Mouse (Mus musculus): Measurements from ENCODE around the gene Zfp961. TPM values are rescaled to one million over a fixed set of nuclear protein-coding genes. Genes with fewer than 3 reads are reported as not detected.

Gene Zfp961
- polyA plus RNA-seq, 1 experiment from 2014 or later, result 24.4 TPM

GRCm38 (mm10) chr8:71966411-71966810 lies 15.6 kb downstream of the Zfp961 start:
- Histone ChIP-seq H3K36me3 (peaks cover 59% of the 10 kb centered on the region), H3K4me2 (replicated peaks) (no peak overlapping the region), H3K27me3 (no peaks in the 10 kb centered on the region), H3K9ac (no peak overlapping the region), H3K4me3 (no peak overlapping the region), H3K4me1 (no peaks in the 10 kb centered on the region), H3K9me3 (no peaks in the 10 kb centered on the region), H3K27ac (no peak overlapping the region)
- no peak for ATAC-seq (ENCODE audit: insufficient number of reproducible peaks, insufficient read depth, low FRiP score, low TSS enrichment)

DNA sequence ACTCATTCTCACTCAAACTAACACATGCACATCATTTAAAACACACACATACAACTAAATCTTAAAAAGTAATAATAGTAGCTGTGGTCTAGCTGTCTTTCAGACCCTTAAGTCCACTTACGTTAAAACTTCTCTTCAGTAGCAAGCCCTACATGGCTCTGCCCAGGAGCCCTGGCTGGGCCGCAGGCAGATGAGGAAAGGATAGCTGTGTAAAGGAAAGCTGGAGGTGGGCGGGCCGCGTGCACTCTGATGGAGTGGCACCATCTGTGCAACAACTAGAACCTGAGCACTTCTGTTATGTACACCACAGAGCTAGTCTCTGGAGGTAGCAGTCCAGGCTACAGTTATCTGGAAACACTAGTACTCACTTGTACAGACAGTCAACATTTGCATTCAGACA lies 16.4 kb downstream of the Zfp961 start:
- WGBS, result 98% methylated on average over 5 of the region's 5 CpGs
- no peak overlapping the region for H3K4me2 ChIP-seq (replicated peaks)
- no peaks in the 10 kb centered on the region for H3K27me3 ChIP-seq
- no peak overlapping the region for H3K27ac ChIP-seq
- no peak overlapping the region for H3K4me3 ChIP-seq
- H3K4me1 ChIP-seq, result no peaks in the 10 kb centered on the region
- peaks cover 54% of the 10 kb centered on the region for H3K36me3 ChIP-seq
- ATAC-seq (ENCODE audit: insufficient number of reproducible peaks, insufficient read depth, low FRiP score, low TSS enrichment), result no peak
- H3K9me3 ChIP-seq, result no peaks in the 10 kb centered on the region
- H3K9ac ChIP-seq, result no peak overlapping the region

GRCm38 (mm10) chr8:71968100-71968499 lies 17.3 kb downstream of the Zfp961 start:
- H3K36me3 ChIP-seq, result peaks cover 54% of the 10 kb centered on the region
- no peak for ATAC-seq (ENCODE audit: insufficient number of reproducible peaks, insufficient read depth, low FRiP score, low TSS enrichment)
- H3K4me3 ChIP-seq, result no peak overlapping the region

GRCm38 (mm10) chr8:71968636-71969035 lies 17.8 kb downstream of the Zfp961 start:
- Histone ChIP-seq H3K4me2 (replicated peaks) (no peak overlapping the region), H3K4me3 (no peak overlapping the region), H3K9me3 (no peaks in the 10 kb centered on the region), H3K4me1 (no peaks in the 10 kb centered on the region), H3K9ac (no peak overlapping the region), H3K27me3 (no peaks in the 10 kb centered on the region), H3K27ac (no peak overlapping the region), H3K36me3 (peaks cover 54% of the 10 kb centered on the region)
- WGBS, result 88% methylated on average over 6 of the region's 6 CpGs
- ATAC-seq (ENCODE audit: insufficient number of reproducible peaks, insufficient read depth, low FRiP score, low TSS enrichment), result no peak

More at GRCm38 (mm10) chr8:71968100-71968499, 17.3 kb downstream of the Zfp961 start:
- no peak overlapping the region for H3K27ac ChIP-seq
- no peaks in the 10 kb centered on the region for H3K27me3 ChIP-seq
- H3K4me1 ChIP-seq, result no peaks in the 10 kb centered on the region
- H3K9ac ChIP-seq, result no peak overlapping the region
- 86% methylated on average over 6 of the region's 6 CpGs for WGBS
- no peaks in the 10 kb centered on the region for H3K9me3 ChIP-seq
- H3K4me2 ChIP-seq (replicated peaks), result no peak overlapping the region

DNA sequence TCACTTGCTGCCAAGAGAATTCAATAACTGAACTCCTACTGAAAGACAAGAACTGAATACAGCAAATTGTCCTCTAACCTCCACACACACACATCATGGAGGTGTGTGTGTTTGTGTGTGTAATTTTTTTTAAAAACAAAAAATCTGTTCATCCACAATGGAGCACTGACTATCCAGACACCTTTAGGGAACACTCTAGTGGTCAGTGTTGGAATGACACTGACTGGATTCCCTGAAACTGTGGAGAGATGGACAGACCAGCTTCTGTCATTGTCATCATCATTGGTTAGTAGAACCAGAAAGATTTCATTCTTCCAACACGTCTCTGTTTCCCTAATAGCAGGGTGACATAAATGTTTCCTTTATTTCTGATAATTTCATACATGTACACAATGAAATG lies 21.1 kb downstream of the Zfp961 start:
- no peak overlapping the region for H3K4me3 ChIP-seq
- H3K36me3 ChIP-seq, result peaks cover 27% of the 10 kb centered on the region

DNA sequence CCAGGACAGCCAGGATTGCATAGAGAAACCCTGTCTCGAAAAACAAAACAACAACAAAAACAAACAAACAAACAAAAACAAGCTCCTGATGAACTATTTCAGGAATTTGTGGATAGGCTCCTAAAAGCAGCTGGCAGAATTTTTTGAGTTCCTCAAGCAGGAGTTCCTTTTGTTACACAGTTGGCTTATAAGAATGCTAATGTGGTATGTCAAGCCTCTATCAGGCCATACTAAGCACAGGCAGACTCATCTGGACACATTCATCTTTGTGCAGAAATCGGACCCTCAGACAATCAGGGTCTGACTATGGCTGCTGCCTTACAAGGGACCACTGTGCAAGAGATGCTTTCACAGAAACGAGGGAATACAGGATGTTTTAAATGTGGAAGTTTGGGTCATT lies 23.4 kb downstream of the Zfp961 start:
- Histone ChIP-seq H3K4me2 (replicated peaks) (no peak overlapping the region), H3K4me3 (no peak overlapping the region), H3K9me3 (no peaks in the 10 kb centered on the region), H3K36me3 (peaks cover 5% of the 10 kb centered on the region; the same call in 1 of the 2 replicates), H3K27ac (no peak overlapping the region), H3K27me3 (no peaks in the 10 kb centered on the region), H3K4me1 (no peaks in the 10 kb centered on the region), H3K9ac (no peak overlapping the region)
- ATAC-seq (ENCODE audit: insufficient number of reproducible peaks, insufficient read depth, low FRiP score, low TSS enrichment), result no peak
- WGBS, result 77% methylated on average over 3 of the region's 3 CpGs

More for the DNA sequence above, 21.1 kb downstream of the Zfp961 start:
- Histone ChIP-seq H3K9ac (no peak overlapping the region), H3K4me2 (replicated peaks) (no peak overlapping the region), H3K4me1 (no peaks in the 10 kb centered on the region), H3K27me3 (no peaks in the 10 kb centered on the region), H3K27ac (no peak overlapping the region), H3K9me3 (no peaks in the 10 kb centered on the region)
- whole genome bisulfite sequencing, result 84% methylated on average over 1 of the region's 1 CpGs
- ATAC-seq (ENCODE audit: insufficient number of reproducible peaks, insufficient read depth, low FRiP score, low TSS enrichment), result no peak

DNA sequence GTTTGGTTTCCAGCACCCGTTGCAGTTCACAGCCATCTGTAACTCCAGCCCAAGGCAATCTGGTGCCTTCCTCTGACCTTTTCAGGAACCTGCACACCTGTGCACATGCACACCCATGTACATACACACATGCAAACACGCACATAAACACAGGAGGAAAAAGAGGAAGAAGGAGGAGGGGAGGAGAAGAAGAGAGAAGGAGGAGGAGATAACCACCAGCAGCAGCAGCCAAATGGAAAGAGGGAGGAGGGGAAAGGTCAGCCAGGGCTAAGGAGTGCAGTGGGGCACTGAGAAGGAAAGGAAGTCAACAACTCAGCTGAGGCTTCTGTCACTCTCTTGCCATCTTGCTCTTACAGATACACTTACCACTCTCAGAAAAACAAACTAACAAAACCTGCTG lies 30.2 kb downstream of the Zfp961 start:
- 66% methylated on average over 2 of the region's 2 CpGs for WGBS
- Histone ChIP-seq H3K4me2 (replicated peaks) (no peak overlapping the region), H3K9me3 (no peaks in the 10 kb centered on the region), H3K9ac (no peak overlapping the region), H3K36me3 (no peaks in the 10 kb centered on the region), H3K27ac (no peak overlapping the region), H3K4me1 (no peaks in the 10 kb centered on the region), H3K4me3 (no peak overlapping the region), H3K27me3 (no peaks in the 10 kb centered on the region)
- no peak for ATAC-seq (ENCODE audit: insufficient number of reproducible peaks, insufficient read depth, low FRiP score, low TSS enrichment)

DNA sequence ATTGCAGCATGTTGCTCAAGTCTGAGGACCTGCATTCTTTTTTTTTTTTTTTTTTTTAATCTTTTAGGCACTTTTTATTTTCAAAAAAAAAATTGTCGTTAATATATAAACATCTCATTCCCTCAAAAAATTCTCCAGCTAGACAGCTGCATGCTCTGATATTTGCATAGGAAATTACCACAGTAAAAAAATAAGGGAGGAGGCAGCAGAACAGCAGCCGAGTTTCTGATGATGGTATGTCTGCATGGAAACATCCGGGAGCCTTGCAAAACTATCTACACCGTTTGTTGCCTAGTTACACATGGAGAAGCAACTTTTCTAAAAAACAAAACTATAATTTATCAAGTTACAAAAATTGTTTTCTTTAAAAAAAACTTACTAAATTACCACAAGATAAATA lies 30.6 kb downstream of the Zfp961 start:
- WGBS, result 79% methylated on average over 4 of the region's 4 CpGs
- Histone ChIP-seq H3K4me2 (replicated peaks) (no peak overlapping the region), H3K9me3 (no peaks in the 10 kb centered on the region)

GRCm38 (mm10) chr8:71984601-71985000 lies 33.8 kb downstream of the Zfp961 start:
- Histone ChIP-seq H3K36me3 (no peaks in the 10 kb centered on the region), H3K27me3 (no peaks in the 10 kb centered on the region), H3K9me3 (no peaks in the 10 kb centered on the region), H3K4me2 (replicated peaks) (no peak overlapping the region), H3K4me1 (no peaks in the 10 kb centered on the region), H3K27ac (no peak overlapping the region), H3K4me3 (no peak overlapping the region), H3K9ac (no peak overlapping the region)
- WGBS, result 59% methylated on average over 4 of the region's 4 CpGs
- no peak for ATAC-seq (ENCODE audit: insufficient number of reproducible peaks, insufficient read depth, low FRiP score, low TSS enrichment)

More for the DNA sequence above, 30.6 kb downstream of the Zfp961 start:
- Histone ChIP-seq H3K9ac (no peak overlapping the region), H3K36me3 (no peaks in the 10 kb centered on the region), H3K4me1 (no peaks in the 10 kb centered on the region), H3K27ac (no peak overlapping the region), H3K27me3 (no peaks in the 10 kb centered on the region), H3K4me3 (no peak overlapping the region)
- no peak for ATAC-seq (ENCODE audit: insufficient number of reproducible peaks, insufficient read depth, low FRiP score, low TSS enrichment)

- peak; percentile 47 for ATAC-seq (ENCODE audit: insufficient number of reproducible peaks, insufficient read depth, low FRiP score, low TSS enrichment)
- H3K9ac ChIP-seq, result peak overlapping the region; percentile 44; the same call in 1 of the 2 replicates
- H3K27ac ChIP-seq, result no peak overlapping the region
- peak overlapping the region; percentile 58 for H3K4me2 ChIP-seq (replicated peaks)
- H3K9me3 ChIP-seq, result no peaks in the 10 kb centered on the region
- 12% methylated on average over 24 of the region's 24 CpGs for WGBS
- H3K36me3 ChIP-seq, result no peaks in the 10 kb centered on the region
- no peaks in the 10 kb centered on the region for H3K4me1 ChIP-seq
- peak overlapping the region; percentile 41 for H3K4me3 ChIP-seq
- H3K27me3 ChIP-seq, result no peaks in the 10 kb centered on the region; the same call in 1 of the 2 replicates
Measured at GRCm38 (mm10) chr8:71988110-71988866, 37.5 kb downstream of the Zfp961 start.

DNA sequence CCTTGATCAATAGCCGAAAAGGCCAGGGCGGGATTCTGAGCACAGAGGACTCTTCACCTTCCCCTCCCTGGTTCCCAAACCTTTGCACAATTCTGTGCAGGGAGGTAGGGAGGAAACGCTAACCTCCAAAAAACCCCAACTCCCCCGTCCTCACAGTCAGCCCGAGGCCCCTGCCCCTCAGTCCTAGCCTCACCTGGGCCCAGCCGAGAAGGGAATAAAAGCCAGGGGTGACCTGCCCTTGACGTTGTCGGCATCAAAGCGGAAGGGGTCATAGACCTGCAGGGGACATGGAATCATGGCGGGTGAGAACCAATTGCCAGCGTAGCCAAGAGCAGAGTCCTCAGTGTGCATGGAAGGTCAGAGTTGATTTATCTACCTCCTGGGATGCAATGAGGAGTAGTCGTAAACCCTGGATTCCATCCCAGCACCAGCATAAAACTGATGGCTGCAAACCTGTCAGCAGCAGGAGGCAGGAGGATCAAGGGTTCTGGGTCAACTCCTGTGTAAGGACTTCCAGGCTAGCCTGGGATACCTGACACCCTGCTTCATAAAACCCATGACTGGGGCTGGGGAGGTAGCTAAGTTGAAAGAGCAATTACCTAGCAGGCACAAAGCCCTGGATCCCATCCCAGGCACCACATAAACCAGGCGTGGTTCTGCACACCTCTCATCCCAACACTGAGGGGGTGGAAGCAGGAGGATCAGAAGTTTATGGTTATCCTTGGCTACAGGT lies 38.2 kb downstream of the Zfp961 start:
- Histone ChIP-seq H3K4me1 (no peaks in the 10 kb centered on the region), H3K27me3 (no peaks in the 10 kb centered on the region; the same call in 1 of the 2 replicates), H3K9ac (peak overlapping the region; percentile 44; the same call in 1 of the 2 replicates), H3K4me3 (peak overlapping the region; percentile 41), H3K9me3 (no peaks in the 10 kb centered on the region), H3K36me3 (no peaks in the 10 kb centered on the region), H3K4me2 (replicated peaks) (peak overlapping the region; percentile 58), H3K27ac (no peak overlapping the region)
- WGBS, result 54% methylated on average over 13 of the region's 13 CpGs
- no peak for ATAC-seq (ENCODE audit: insufficient number of reproducible peaks, insufficient read depth, low FRiP score, low TSS enrichment)

DNA sequence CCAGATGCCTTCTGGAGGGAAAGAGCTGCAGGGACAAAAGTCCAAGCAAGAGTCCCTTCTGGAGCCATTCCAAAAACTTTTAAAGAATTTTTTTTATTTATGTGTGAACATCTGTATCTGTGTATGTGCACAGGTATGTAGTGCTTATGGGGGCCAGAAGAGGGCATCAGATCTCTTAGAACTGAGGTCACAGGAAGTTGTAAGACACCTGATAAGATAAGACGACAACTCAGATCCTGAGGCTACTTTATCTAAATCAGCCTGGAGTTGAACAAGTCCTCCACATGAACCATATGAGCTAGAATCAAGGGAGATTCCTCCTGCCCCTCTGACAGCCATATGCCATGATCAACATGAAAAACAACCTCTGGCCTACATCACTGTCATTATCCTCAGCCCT lies 48.6 kb downstream of the Zfp961 start:
- 91% methylated on average over 1 of the region's 1 CpGs for WGBS
- Histone ChIP-seq H3K4me1 (no peaks in the 10 kb centered on the region), H3K9me3 (no peaks in the 10 kb centered on the region), H3K9ac (no peak overlapping the region), H3K36me3 (no peaks in the 10 kb centered on the region), H3K27me3 (no peaks in the 10 kb centered on the region), H3K4me2 (replicated peaks) (no peak overlapping the region), H3K27ac (no peak overlapping the region), H3K4me3 (no peak overlapping the region)
- no peak for ATAC-seq (ENCODE audit: insufficient number of reproducible peaks, insufficient read depth, low FRiP score, low TSS enrichment)
